Mouse (Mus musculus) urinary bladder, postnatal 25 days (tissue): Measurements from ENCODE around the gene Ap5s1.

Experiments used
- DNase-seq: peaks from one replicate; pipeline ENCODE4 v3.0.0; 2022; ENCODE audit warnings: low spot score

Ap5s1 gene

DNA sequence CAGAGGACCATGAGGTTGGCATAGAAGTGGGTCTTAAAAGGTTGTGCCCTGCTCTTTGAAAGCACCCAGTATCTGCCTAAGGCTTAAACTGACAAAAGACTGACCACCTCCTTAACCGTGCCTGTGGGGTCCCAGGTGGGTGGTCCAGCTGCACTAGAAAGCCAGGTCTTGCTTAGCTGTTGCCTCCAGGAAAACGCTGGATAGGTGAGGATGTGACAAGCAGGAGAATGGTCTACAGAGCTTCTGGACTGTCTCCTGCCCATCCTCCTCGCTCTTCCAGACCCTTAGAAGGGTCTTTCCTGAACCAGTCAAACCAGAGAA, 19.3 kb upstream of the Ap5s1 start:
- DNase-seq: no peak

DNA sequence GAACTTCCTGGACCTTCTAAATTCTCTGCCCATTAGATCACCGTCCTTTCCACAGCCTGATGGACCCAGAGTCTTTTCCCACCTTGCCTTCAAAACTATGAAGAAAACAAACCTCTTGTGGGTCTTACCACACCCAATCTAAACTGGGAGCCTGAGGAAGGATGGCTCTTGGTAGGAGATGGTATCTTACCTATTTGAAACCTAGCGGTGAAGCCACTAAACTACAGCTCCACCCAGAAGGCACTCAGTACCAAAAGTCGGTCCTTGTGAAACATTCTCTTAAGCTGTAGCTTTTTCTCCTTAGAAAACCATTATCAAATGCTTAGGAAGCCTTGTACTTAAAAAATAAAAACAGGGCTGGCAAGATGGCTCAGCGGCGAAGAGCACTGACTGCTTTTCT, 18.6 kb upstream of the Ap5s1 start:
- DNase-seq: no peak

DNA sequence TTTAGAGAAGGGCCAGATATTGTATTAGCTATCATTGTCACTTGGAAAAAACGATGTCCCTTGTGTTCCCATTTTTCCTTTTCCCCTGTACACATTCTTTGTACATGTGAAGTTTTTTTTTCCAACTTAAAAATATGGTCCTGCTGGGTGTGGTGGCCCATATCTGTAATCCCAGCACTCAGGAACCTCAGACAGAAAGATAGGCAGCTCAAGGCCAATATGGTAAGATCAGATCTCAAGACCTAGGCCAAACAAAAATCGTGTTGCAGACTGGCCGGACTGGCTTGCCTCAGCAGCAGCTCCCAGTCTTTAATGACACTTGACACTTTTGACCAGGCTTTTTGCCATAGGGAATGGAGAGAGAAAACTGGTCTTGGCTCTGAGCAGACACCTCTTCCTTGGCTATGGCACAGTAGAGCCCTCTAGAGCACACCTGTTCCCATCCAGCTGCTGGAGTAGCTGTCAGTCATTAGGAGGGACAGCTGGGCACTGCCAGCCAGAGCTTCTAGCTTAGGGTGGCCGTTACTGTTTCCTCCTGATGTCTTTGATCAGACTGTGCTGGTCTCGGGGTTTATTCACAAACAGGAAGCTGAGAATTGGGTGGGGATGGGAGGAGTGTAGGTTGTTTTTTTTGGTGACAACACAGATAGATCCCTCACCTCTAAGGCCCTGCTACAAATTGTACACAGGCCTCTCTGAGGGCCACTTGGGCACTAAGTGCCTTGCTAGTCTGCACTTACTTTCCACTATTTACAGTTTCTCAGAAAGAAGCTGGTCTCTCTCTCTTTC, 17.2 kb upstream of the Ap5s1 start:
- DNase-seq: no peak

DNA sequence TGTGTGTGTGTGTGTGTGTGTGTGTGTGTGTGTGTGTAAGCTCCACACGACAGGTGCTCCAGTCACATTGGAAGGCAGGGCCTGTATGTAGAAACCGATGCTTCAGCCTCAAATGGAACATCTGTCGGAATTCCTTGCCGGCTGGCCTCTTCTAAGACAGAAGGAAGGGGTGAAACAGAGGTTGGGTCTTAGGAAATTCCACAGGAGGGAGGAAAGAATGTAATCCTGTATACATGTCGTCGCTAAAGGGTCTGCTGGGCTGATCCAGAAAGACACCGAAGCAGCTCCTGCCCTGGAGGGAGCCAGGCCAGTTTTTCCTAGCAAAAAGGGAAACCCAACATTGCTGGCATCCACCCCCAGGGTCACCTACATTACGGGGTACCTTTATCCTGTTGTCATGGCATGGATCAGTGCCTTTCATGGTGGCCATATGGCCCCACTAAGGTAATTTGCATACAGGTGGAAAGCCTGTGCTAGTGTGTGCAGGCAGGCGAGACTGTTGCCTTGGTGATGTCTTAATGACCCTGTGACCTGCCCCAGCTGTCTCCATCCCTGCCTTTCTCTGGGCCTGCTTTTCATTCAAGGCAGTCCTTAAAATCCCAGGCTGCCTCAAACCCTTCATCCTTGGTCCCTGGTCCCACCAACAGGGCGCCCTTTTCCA, 16.4 kb upstream of the Ap5s1 start:
- no peak for DNase-seq

DNA sequence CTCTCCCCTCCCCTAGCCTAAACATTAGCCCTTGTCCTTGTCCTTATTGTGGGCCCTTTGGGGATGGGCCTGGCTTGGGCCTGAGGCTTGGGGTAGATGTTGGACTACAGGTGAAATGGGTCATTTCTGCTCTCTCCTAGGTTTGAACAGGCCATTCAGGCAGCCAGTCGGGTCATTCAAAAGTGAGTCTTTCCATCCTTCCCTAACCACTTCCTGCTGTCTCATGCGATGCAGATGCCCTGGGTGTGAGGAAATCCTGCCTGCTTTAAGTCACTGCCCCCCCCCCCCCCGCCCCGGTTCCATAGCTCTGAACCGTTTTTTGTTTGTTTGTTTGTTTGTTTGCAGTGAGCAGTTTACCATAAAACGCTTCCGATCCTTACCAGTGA, 15.9 kb upstream of the Ap5s1 start:
- no peak for DNase-seq

DNA sequence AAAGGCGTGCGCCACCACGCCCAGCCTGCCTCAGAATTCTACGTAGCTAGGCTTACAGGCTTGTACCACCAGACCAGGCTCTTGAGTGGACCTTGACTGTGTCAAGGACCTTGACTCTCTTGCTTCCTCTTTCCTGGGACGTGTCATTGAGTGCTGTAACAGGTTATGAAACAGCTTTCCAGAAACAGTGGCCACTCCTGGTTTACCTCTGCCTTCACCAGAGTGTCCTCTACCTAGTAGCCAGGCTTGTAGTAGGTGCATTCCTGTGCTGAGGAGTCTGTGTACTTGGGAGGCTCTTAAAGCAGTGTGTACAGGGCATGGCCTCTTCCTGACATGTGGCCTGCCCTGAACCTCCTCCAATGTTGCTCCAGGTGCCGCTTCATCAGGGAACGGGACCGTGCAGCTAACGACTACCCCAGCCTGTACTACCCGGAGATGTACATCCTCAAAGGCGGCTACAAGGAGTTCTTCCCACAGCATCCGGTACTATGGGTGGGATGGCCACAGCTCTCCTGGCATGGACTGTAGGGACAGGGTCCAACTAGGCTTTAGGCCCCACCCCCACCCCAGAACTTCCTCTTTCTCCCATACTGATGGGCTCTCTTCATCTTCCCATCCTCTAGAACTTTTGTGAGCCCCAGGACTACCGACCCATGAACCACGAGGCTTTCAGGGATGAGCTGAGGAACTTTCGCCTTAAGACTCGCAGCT, 10.1 kb upstream of the Ap5s1 start:
- no peak for DNase-seq

DNA sequence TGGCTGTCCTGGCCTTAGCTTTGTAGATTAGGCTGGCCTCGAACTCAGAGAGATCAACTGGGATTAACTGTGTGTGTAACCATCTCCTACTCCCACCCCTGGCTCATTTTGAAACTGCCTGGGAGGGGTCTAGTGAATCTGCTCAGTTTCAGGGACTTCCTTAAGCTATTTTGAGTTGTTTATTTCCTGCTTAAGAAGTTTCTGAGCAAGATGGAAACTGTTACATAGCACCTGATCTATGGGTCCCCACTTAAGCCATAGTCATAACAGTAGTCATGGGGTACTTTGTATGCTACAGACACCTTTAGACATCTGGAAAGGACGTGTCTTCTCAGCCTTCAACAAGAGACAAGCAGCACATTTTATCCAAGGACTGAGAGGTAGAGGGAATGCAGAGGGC, 6.2 kb upstream of the Ap5s1 start:
- DNase-seq: no peak

DNA sequence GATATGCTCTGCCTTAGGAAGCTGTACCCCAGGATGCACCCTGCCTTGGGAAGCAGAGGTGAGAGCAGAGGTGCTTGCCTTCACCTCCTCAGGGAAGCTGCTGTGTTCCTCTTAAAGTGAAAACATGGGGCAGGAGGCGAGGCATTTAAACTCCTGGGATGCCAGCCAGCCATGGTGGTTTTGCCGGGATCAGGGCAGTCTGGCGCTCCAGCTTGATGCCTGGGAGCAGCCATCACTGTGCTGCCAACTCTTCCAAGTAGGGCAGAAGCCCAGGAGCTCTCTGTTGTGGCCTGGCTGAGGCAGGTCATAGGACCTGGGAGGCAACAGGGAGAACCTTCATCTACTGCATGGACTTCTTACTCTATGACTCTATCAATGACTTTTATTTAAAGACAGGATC, 5.6 kb upstream of the Ap5s1 start:
- no peak for DNase-seq

DNA sequence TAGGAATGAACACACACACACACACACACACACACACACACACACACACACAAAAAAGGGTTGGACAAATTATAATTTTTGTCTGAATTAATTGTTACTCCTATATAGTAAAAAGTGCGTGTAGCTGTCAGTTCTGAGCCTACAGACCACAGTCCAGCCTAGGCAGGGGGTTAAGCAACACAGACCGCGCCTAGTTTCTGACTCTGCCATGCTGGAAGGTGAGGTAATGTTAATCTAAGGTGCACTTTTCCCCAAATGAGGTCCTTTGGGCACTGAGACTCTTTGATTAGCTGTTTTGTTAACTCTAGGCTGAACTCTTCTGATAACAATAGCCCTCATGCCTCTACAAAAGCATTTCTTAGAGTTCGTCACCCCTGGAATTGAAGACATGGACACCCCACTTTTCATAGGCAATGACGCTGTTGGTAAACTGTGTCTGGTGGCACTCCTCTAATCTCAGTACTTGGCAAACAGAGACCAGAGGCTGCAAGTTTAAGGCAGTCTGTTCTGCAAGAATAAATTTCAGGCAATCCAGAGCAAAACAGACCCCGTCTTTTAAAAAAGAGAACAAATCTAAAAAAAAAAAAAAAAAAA, 3.0 kb upstream of the Ap5s1 start:
- peak; percentile 19 for DNase-seq

DNA sequence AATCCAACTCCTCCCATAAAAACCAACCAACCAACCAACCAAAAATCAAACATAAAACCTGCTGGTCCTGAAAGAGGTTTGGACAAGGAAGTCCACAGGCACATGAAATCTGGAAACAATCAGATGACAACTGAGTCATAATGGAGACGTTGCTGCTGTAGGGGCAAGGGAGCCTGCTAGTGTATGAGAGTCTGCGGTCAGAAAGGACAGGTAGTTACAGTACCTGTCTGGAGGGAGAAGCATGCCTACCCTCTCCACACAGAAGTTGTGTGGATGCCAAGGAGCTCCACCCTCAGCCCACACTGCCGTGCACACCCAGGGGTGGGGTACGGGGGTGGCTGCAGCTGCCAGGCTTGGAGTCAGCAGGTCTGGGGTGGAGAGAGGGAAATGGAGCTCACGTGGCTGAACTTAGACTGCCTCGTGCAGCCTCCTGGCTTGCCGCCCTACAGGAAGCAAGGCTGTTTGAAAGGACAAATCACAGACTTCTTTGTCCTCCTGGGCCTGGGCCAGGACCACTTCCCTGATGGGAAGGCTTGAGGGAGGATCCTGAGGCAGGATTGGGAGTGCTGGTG, 2.4 kb upstream of the Ap5s1 start:
- DNase-seq: peak; percentile 92

DNA sequence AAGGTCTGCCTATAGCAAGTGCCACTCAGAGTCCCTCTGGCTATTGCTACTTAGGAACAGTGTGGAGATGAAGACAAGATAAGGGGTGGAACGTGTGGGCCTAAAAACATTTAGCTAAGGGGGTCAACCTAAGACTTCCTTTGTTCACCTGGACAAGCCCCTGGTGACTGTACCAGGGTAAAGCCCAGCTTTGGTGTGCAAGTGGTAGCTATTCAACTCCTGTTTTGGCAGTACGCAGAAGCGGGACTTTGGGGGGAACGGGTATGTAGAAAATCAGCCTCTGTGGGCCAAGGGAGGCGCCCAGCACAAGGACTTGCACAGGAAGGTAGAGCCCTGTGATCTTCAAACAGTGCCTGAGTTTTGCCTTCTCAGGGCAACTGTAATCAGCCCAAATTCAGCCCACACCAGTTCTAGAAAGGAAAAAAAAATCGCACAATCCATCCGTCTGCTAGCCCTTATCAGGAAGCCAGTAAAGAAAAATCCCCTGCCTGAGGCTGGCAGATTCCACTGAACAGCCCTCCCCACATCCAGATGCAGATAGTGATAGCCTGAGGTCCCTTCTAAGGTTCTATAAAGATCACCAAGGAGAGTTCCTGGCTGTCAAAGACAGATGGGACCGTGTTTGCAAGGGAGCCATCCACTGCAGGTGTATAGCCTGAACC, 1.2 kb upstream of the Ap5s1 start:
- DNase-seq: no peak

DNA sequence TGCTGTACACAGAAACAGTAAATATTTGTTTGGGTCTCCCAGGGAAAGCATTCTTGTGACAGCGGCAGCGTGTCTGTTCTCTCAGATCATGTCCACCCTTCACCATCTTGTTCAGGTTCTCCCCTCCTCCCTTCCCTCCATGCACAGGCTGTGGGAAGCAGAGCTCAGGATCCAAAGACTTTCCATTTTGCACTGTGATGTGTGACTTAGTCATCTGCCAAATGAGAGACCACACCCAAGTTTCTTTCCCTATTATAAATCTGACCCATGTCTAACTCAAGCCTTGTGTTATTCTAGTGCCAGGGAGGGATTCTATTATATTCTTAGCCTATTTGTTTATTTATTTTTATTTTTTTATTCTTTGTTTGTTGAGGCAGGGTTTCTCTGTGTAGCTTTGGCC, 1.5 kb downstream of the Ap5s1 start:
- no peak for DNase-seq

DNA sequence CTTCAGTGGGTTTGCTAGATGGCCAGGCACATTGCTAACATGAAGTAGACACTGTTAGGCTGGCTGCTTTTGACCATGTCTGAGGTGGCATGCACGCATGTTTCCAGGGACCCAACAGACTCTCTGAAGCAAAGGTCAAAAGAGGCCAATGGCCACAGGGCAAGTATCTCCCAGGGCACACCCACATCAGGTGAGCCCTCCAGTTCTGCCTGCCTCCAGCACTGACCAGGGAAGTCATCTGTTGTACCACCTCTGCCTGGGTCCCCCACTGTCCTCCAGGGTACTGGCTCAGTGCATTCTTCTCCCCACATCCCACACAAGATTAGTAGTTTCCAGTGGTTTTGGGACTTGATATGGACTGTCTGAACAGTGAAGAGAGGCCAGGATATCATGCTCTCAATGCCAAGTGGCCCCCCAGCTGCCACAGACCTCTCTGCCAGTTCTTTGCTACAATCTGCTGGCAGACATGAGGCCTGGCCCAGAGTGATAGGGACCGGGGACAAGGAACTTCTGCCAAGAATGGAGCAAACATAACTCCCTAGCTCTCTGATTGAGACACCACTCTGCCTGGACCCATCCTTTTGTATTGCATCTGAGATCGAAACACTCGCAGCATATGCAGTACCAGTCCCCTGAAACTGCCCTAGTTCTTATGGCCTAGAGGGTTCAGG, 2.4 kb downstream of the Ap5s1 start:
- no peak for DNase-seq

DNA sequence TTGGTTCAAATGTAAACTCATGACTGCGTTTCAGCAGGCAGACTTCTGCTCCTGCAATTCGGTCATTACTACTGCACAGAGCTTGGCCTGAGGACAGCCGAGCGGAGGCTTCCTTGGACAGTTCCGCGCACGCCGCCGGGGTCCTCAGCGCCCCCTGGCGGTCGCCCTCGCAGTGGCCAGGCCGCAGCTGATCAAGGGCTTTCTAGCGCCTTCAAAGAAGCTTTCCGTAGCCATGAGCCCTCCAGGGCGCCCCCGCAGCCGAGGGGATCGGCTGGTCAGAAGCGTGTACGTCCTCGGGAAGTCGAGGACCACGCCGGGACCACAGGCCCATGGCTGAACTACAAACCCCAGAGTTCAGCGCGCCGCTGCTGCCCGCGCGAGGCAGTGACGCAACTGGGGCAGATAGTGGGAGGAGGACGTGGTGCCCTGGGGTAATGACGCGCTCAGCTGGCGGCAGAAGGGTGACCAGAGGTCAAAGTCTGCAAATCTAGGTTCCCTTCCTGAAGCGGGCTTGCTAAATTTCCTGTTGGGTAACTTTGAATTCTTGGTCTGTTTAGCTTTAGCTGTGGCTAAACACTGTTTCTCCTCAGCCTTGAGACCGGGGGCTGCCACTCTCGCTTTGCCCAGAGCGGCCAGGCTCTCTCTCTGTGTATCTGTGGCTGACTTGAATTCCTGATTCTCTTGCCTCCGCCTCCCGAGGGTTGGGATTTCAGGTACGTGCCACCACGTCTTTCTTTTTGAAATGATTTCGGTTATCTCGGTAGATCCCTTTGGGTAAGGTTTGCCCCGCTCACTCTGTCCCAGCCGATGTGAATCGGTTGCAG, 3.3 kb downstream of the Ap5s1 start:
- peak; percentile 92 for DNase-seq

DNA sequence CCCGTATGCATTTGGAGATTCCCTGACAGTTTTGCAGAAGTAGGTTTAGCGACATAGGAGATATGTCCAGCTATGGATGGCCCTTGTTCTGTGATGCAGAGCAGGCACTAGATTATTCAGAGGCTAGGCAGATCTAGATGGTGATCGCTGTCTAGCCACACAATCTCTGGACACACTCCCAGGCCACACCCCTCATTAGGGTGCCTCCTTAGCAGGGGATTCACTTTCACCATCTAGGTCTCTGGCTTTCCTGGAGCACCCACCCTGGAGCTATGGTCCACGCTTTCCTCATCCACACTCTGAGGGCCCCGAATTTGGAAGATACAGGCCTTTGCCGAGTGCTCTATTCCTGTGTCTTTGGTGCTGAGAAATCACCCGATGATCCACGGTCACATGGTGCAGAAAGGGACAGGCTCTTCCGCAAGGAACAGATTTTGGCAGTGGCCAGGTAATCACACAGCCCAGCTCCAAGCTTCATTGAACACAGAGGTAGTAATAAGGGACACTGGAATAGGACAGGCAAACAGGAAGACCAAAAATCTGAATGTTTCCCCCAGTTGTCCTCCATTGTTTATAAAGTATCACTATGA, 4.2 kb downstream of the Ap5s1 start:
- DNase-seq: no peak

DNA sequence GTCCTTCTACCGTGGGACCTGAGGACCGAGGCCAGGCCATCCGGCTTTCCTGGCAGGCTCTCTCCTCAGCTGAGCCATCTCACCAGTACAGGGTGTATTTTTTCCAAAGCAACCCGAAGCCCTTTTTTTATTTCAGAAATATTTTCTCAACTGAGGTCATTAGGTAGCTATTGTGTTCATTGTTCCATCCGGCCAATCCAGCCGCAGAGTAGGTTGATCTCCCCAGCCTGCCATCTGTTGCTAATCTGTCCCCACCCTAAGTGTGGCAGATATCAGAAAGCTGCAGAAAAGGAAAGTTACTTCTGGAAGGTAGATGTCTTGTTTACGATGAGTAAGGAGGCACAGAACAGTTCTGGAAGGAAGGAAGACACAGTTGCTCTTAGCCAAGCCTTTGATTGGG, 6.9 kb downstream of the Ap5s1 start:
- DNase-seq: no peak

DNA sequence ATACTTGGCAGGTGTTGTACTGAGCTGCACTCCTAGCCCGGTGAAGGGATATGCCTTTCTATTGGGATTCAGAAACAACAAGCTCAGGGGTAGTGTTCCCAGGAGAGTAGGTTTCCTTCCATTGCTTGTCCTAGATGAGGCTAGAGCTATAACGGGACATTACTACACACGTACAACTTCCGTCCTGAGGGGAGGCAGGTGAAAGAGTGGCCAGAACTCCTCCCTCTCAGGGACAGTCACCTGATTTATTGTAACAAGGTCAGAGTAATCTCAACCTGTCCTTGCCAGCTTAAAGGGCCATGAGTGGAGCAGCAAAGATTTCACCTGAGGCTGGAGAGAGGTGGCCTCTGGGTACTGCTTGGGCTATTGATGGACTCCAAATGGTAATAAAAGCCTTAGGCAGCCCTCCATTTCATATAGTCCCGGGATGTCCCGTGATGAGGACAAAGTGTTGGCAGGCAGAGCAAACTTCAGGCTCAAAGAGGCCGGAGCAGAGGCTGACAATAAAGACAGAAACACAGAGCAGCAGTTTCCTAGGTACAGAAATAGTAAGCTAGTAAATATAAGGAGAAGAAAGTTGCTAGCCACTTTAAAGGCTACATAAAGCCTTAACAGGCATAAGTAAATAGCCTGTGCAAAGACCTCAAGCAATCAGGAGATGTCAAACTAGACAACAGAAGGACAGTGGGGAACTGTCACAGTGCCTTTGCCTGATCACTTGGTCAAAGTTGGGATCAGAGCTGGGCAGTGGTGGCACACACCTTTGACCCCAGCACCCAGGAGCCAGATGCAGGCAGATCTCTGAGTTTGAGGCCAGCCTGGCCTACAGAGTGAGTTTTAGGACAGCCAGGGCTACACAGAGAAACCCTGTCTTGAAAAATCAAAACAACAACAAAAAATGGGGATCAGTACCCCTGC, 9.3 kb downstream of the Ap5s1 start:
- no peak for DNase-seq

DNA sequence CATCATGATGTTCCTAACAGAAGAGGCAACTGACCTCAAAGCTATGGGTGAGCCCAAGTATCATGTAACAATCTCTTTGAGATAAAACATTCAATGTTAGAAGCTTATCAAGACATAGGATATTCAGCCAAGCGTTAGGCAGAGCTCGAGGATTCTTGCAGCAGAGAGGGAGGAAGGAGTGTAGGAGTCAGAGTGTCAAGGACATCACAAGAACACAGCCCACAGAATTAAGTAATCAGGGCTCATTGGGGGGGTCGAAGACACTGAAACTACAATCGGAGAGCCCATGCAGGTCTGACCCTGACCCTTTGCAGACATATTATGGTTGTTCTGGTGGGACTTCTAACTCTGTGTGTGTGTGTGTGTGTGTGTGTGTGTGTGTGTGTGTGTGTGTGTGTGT, 13.2 kb downstream of the Ap5s1 start:
- no peak for DNase-seq

DNA sequence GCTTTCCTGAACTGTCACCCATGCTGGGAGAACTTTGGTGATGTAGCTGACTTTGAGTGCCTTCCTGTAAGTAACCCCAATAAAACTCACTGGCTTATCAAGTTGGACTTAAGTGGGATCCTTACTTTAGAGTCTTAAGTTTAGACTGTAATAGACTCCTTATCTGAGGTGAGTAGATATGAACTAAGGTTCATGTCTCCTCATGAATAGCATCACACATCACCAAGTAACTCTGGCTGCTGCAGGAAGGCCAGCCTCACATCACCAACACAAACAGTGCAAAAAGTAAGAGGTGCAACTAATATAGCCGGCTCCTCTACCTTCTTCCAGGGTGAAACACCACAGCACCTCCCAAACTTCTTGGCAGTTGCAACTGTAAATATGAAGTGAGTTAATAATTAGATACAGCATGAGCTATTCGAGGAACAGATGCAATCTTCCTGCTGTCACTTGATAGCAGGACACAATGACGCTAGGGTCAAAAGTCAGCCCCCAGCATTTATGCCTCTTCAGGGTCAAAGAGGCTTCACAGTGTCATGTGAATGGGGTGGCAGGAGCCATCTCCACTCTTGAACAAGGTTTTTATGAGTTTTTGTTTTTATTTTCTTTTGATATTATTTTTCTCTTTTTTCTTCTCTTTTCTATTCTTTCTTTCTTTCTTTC, 15.1 kb downstream of the Ap5s1 start:
- no peak for DNase-seq
